Mouse (Mus musculus): ENCODE data around the gene Gm49325.

Gene Gm49325

DNA sequence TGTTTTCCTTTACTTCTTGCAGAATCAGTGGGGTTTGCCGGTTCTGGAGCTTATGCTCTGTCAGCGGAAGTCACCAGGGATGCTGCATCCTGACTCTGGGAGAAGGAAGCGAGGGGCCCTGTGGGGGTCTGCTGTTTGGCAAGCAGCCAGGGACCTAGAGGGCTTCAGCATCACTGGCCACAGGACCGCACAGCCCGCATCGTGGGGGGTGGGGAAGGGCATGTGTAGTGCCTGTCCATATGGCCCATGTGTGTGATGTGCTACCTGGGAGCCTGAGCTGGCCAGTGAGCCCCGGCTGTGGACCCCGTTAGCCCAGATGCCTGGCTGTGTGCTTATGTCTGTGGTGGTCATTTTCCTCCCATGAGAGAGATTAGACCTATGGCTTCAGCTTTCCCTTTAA is 16.2 kb upstream of the Gm49325 start:
- no peak for DNase-seq

DNA sequence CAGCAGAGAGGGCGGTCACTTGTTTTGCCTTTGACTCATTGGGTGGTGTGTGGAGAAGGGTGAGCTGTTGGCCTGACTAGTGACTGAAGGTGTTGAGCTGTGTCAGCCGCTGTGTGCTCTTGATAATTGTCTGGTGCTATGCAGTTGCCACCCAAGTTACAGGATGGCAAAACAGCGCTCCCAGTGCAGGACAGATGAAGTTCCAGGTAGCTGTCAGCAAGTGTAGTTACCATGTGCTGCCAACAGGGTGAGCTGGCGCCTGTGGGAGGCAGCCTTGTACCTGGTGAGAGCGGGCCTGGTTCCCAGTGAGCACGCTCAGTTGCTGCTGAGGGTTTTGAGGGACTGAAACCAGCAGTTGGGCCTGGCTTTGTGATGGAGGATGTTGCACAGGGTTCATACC is 15.2 kb upstream of the Gm49325 start:
- DNase-seq: peak; percentile 53

DNA sequence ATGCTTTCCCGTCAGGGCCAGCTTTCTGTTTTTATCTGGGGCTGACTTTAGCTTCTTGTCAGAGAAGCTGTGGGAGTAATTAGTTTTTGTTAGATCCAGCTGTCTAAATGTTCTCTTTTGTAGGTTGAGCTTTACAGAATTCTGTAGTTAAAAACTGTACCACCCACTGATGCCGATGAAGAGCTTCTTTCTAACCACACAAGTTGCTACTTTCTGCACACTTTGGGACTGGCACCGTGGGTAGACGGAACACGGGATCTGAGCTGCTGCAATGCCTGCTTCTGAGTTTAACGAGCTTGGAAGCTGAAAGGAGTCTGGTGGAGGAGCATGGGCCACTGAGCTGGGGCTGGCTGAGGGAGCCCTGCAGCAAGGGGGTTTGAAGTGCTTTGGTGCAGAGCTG is 14.5 kb upstream of the Gm49325 start:
- no peak for DNase-seq

DNA sequence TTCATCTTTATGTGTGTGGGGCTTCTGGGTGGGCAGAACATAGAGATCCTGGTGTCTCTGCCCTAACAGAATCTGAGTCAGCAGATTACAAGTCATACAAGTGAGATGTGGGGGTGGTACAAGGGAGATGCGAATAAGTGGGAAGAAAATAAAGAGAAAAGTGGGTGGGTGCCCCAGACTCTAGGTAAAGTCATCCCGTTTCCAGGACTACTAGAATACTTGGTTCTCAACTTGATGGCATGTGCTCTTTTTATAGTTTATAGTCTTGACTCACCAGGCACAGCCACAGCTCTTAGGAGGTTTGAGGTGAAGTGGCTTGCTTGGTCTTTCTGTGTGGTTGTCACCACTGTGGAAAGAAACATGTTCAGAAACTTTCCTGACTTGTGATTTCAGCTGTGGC is 9.9 kb upstream of the Gm49325 start:
- DNase-seq: no peak

DNA sequence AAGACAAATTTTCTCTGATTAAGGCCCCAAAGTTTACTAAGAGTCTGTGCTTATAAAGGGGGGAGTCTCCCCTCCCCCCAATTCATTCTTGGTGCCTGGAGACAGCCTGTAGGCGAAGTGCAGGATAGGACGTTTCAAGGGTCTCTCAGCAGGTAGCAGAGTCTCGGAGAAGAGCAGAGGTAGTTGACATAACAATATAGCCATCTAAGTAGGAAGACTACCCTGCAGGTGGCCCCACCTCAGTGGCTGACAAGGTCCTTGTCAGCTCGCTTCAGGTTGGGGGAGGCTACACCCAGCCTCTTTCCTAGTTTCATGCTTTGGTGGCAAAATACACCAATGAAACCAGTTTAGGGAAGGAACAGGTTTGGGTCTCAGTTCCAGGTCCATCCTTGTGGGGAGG is 3.0 kb upstream of the Gm49325 start:
- no peak for DNase-seq

DNA sequence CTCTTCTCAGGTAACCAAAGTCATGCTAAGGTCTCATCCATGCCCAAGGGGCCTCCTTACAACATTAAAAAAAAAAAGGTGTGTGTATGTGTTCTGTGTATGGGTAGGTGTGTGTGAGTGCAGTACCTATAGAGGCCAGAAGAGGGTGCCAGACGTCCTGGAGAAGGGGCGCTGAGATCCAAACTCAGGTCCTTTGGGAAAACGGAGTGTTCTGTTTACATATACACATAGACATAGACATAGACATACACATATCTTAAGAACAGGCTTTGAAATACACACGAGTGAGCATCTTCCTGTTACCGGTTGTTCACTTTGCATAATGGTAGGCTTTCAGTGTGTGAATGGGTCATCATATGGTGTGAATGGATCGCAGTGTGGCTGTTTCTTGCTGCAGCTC is 1.9 kb upstream of the Gm49325 start:
- no peak for DNase-seq

DNA sequence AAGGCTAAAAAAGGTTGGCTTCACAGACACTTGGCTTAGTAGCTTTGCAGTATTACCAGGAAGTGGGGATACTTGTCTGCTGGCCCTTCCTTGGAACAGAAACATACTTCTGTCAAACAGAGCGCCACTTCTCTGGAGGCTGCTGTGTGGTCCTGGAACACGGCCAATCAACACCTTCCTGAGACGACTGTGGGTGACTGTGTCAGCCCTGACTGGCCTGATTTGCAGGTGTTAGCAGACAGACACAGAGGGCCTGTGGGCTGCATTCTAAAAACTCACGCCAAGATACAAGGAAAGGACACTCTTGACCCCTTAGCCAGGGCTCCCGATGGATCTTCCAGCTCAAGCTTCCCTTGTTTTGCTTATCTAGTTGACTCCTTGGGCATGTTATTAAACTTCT is 1.0 kb upstream of the Gm49325 start:
- DNase-seq: no peak

DNA sequence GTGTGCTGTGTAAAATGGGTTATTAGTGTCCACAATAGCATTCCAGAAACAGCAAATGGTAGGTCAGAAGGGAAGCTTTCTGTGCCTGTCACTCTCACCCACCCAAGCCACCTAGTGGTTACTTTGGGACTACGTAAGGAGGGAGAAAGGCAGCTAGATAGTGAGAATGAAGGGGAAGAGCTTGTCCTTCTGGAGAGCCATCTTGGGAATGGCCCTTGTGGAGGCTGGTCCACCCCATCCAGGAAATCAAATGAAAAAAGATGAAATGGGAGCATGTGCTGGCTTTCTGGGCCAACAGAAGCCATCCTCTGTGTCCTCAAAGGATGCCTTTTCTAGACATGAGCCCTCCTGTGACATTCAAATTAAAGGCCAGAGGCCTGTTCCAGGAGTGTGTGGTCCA is 629 bp upstream of the Gm49325 start:
- DNase-seq: no peak

DNA sequence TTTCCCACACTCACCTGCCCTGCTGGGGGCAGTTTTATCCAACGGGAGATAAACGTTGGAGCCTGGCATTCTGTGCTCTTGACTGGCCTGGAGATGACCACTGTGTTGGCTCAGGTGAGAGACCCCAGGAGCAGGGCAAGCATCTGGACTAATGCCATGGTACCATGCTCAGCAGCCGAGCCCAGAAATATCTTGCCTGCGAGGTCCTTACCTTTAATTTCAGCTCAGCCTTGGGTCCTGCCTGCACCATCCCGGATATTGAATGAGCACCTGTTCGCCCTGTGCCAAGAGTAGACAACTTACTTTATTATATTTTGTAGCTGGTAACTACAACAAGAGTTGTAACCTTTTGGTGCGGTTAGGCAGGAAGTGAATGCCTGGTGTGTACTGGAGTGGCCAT is 858 bp downstream of the Gm49325 start:
- DNase-seq: no peak

DNA sequence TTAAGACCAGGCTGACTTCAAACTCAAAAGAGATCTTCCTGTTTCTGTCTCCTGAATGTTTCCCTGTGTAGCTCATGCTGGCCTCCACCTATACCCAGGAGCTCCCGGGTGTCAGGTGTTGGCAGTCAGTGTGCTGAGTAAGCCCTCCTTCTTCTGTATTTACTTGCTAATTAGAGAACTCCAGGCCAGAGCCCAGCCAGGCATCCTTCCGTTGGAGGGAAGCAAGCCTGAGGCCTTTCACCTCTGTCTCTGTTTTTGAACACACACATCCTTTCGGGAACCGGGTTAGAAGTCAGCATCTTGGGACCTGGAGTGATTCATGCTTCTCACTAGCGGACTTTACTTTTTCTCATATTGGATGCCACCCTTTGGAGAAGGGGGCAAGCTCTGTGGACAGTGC is 1.4 kb downstream of the Gm49325 start:
- DNase-seq: peak; percentile 43

DNA sequence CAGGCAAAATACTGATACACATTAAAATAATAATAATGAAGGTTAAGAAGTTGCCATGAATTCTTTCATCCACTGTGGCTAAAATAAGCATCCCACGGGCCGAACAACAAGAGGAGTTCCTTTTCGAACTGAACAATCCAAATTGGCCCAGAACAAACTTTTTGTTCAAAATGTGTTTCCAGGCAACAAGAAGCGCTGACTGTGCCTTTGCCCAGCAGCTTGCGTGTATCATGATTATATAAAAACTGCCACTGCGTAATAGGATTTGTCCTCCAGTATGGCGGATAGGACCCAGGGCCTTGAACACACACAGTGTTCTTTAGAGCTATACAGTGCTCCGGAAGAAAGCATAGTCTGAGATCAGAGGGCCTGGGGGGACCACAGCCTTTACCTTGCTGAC is 2.6 kb downstream of the Gm49325 start:
- no peak for DNase-seq

DNA sequence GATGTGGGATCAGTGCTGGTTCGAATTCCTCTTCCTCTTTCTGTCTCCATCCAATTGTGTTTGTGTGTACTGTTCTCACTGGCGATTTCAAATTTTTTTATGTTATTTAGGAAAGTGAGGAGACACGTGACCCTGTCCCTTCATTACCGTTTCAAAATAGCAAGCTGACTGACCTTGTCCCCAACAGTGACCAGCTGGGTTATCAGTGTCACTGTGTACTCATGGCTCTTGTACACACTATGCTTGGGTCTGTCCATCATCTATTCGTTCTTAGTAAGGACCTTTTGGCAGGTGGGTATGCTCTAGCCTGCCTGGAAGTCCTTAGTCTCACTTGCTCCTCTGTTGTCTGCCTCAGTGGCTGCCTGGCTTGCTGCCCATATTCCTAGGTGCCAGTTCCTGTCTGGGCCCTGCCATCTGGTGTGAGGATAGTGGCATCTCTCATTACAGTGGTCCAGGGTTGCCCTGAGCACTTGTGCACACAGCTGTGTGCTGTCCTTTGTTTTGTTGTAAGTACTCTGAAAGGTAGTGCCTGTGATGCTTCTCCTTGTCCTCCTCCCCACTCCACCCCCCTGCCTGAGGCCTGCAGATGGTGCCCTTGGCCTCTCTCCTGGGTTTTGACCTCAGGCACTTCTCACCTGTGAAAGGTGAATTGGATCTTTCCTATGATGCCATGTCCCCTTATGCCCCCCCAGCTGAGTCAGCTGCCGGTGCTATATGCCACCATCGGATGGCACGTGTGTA is 4.4 kb downstream of the Gm49325 start:
- DNase-seq: no peak

DNA sequence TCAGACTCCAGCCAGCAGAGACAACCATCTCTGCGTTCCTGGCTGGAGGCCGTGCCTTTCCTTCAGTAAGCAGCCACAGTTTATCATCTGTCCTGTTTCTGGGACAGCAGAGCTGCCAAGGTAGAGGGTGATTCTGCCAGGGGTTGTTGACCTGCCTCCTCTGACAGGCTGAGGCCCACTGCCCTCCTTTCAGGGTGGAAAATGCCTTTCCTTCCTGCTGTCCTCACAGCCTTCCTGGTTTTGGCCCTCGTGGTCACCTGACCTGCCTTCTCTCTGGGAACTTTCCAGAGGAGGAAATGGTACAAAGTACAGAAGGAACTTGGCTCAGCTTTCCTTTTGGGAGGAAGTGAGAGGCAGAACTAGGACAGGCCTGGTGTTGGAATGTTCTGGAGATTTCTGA is 7.4 kb downstream of the Gm49325 start:
- peak; percentile 84 for DNase-seq

DNA sequence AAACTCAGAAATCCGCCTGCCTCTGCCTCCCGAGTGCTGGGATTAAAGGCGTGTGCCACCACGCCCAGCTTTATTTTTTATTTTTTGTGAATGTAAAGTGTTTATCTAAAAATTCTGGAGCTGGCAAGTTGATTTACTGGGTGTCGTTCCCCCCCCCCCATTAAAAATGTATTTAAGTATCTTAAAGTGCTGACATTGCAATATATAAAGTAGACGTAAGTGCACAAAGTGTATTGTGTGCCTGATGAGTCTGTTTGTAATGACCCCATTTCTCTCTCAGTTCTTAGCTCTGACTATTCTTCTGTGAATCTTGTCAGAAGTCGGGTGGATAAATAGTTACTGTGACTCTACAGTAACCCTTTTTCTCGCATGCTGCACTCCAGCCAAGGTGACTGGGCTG is 9.7 kb downstream of the Gm49325 start:
- DNase-seq: no peak

DNA sequence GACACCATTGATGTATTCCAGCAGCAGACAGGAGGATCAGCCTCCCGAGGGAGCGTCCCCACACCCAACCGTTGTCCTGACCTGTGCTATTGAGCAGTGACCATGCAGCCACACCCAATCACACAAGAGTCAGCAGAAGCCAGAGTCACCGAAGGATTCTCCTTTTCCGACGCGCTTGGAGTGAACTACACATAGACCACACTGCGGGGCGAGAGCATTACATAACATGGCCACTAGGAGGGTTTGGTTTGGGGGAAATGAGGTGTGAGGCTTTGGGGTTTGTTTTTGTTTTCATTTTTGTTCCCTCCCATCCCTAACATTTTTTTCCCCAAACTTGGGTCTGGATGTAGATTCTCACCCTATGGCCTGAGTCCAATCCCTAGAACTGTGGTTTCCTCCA is 10.2 kb downstream of the Gm49325 start:
- no peak for DNase-seq

DNA sequence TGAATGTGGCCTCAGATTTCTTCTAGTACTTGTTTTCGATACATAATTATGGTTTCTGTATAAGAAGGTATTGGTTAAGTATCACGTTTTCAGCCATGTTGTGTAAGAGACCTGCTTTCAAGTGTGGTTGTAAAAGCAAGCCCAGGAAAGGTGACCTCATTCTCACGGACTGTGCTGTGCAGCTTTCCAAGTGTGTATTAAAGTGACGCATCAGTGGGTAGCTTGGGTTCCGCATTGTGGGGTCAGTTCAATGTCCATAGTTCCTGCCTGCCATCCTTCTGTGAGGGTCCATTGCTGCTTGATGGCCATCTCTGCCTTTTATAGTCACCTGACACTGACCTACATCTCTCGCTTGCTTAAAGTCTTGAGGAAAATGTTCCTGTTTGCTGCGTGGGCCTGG is 10.9 kb downstream of the Gm49325 start:
- DNase-seq: peak; percentile 40

DNA sequence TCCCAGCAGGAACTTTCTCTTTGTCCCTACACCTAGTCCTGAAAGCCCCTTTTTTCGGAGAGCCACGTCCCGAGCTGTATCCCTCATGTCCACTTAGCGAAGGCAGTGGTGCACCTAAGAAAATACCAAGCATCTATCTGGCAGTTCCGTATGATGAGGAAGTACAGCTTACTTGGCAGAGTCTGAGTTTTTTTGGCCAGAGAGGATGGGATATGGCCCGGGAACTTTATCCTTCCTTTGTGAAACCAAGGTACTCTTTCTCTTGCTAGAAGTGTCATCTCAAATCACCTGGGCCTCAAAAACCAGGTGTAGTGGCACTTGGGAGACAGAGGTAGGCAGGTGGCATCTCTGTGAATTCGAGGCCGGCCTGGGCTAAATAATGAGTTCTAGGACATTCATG is 15.5 kb downstream of the Gm49325 start:
- DNase-seq: no peak

DNA sequence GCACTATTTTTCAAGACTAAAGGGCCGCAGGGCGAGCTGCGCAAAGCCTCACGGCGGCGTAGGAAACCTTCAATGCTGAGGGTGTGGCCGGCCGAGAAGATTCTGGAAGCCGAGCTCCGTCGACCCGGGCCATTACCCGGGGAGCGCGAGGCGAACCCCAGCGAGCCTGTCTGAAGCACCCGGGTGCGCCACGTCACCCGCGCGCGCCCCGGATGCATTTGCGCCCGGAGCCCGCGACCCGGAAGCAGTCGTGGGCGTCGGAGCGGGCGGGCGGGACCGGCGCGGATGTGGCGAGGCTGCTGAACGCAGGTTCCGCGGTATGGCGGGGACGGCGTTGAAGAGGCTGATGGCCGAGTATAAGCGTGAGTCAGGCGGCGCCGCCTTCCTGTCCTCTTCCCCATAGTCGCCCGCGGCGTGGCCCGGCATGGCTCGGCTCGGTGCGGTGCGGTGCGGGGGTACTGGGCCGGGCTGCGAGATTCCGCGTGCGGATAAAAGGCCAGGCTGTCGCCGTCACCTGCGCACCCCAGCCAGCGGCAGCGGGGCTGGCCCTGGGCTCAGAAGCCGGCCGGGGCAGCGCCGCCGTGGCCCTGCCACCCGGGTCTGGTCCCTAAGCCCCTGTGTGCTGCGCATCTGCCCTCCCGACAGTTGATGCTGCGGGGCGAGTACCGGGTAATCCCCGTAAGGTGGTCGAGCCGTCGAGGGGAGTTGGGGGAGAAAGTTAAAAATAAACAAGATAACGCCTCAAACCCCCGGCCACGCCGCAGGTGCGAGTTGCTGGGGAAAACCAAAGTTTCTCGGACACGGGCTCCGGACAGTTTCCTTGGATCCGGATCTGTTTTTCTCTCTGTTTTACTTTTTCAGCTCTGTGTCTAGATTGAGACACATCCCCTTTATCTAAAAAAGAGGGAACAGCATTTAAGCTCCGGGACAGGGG is 16.3 kb downstream of the Gm49325 start, which contains the start of gene Ube2g2:
Gene Ube2g2, plus strand, starts transcription at position 221 of the 934 bp plus-strand sequence.
- DNase-seq: peak; percentile 87

DNA sequence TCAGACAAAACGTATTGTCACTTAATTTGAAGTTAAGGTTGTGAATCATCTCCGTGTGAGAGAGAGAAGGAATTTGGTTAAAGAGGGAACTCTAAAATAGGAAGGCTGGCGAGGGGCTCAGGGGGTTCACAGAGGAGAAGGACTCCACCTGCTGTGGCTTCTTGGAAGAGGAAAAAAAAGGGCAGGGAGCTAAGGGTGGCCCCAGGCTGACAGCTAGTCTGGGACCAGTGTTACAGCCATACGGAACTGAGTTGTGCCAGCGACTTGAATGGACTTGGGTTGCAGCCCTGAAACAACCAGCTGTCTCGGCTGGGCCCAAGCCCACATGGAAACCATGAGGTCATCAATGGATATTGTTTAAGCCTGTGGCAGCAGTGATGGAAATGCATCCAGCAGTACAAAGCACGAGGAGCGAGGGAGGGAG is 17.1 kb downstream of the Gm49325 start:
- DNase-seq: no peak

DNA sequence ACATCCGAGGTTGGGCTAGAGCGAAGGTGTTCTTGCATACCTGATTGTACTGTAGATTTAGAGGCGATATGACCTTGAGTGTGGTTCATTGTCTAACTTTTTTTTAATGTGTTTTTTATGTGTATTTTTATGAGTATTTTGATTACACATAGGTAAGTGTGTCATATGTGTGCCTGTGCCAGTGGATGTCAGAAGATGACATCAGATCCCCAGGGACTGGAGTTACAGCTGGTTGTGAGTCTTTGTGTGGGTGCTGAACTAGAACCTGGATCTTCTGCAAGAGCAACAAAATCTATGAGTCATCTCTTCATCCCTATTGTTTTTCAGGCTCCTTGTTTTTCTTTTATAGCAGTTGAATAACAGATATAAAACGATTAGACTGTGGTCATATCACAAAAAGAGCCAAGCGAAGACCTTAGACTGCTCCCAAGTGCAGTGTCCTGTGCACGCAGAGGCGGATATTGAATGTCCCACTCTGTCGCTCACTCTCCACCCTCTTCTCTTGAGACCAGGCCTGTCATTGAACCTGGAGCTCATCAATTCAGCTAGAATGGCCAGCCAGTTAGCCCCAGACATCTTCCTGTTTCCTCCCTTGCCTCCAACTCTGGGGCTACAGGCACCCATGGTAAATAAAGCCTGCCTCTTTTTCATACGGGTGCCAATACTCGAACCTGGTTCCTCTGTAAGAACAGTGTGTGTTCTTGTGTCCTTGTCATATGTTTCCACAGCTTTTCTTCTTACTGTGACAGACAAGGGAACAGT is 17.8 kb downstream of the Gm49325 start:
- DNase-seq: no peak

DNA sequence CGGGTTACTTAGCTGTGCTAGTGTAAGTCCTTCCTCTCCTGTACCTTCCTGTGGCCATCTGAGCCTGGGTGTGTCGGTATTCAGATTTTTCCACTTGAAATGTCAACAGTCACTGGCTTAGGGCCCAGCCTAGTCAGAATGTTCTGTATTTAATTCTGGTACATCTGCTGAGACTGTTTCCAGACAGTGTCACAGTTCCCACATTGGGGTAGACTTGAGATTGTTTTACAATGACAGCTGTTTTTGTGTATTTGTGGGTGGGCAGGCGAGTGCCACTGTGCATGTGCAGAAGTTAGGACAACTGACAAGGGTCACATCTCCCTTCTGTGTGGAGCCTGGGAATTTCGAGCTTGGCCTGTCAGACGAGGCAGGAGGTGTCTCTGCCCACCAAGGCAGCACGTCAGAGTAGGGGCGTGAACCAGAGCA is 18.6 kb downstream of the Gm49325 start:
- DNase-seq: no peak

DNA sequence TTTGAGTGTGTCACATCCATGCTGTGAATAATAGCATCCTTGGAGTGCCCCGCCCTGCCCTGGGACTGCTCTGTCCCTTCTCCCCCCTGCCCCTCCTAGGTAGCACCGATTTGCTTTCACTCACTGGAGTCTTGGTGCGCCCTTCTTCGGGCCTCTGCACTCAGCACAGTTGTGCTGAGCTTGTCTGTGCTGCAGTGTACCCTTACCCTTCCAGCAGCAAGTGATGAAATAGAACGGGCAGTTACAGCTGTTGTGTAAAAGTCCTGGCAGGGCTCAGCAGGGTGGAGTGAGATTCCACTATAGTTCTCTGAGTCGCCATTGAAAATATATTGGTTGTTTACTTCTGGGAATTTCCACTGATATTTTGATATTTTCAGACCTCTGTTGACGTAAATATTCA is 20.0 kb downstream of the Gm49325 start:
- DNase-seq: no peak

DNA sequence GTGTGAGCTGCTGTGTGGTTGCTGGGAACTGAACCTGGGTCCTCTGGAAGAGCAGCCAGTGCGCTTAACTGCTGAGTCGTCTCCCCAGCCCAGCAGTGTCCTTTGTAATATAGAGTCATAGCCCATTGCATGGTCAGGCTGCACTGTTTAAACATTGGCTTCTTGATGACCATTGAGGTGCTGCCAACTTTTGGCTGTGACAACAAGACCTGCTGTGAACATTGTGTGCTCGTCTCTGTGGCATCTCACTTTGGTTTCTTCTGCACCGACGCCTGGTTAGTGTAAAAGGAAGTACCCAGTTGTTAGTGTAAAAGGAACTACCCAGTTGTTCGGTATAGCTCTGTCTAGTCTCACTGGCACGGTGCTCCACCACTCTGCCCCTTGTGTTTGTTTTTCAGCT is 20.6 kb downstream of the Gm49325 start:
- DNase-seq: no peak

Measured in kidney, adult 11 months (tissue).